Mouse (Mus musculus) hindbrain, embryonic 16.5 days (tissue): Measurements from ENCODE around the gene Pfkfb3. TPM values are rescaled to one million over a fixed set of nuclear protein-coding genes. Genes with fewer than 3 reads are reported as not detected.

Experiments used
- ATAC-seq: fragments of 200-750 bp; cut with Nextera tagmentation; 2 replicates; pipeline ENCODE4 v1.8.0; 2017; ENCODE audit warnings: moderate TSS enrichment, moderate library complexity
- H3K27ac ChIP-seq: fragments of 300-500 bp; sonication (generic); 2 replicates; pipeline ENCODE4 v1.5.1; 2014; ENCODE audit warnings: low read depth, mild to moderate bottlenecking, control low read depth, low read length, moderate library complexity
- H3K27me3 ChIP-seq: fragments of 300-500 bp; sonication (generic); replicated peaks from 2 replicates; pipeline ENCODE4 v1.6.1; 2014; ENCODE audit warnings: low read length; ENCODE audit not compliant: control insufficient read depth, insufficient read depth
- H3K36me3 ChIP-seq: fragments of 300-500 bp; sonication (generic); 2 replicates; pipeline ENCODE4 v1.6.1; 2014; ENCODE audit warnings: mild to moderate bottlenecking, low read length, moderate library complexity, mixed read lengths; ENCODE audit not compliant: control insufficient read depth, insufficient read depth
- H3K4me1 ChIP-seq: fragments of 300-500 bp; sonication (generic); 2 replicates; pipeline ENCODE4 v1.6.1; 2014; ENCODE audit warnings: low read depth, low read length; ENCODE audit not compliant: control insufficient read depth, insufficient read depth
- H3K4me2 ChIP-seq: fragments of 300-500 bp; sonication (generic); 2 replicates; pipeline ENCODE4 v1.6.1; 2014; ENCODE audit warnings: mild to moderate bottlenecking, low read length, control low read depth, moderate library complexity
- H3K4me3 ChIP-seq: fragments of 300-500 bp; sonication (generic); 2 replicates; pipeline ENCODE4 v1.5.1; 2014; ENCODE audit warnings: mild to moderate bottlenecking, low read length, control low read depth, moderate library complexity
- H3K9ac ChIP-seq: fragments of 300-500 bp; sonication (generic); 2 replicates; pipeline ENCODE4 v1.6.1; 2014; ENCODE audit warnings: low read depth, mild to moderate bottlenecking, control low read depth, low read length, moderate library complexity
- H3K9me3 ChIP-seq: fragments of 300-500 bp; sonication (generic); 2 replicates; pipeline ENCODE4 v1.6.1; 2014; ENCODE audit warnings: mild to moderate bottlenecking, low read length, moderate library complexity; ENCODE audit not compliant: control insufficient read depth
- WGBS: fragments of 180-500 bp; shearing (Covaris S2); extraction: QIAGEN DNeasy Blood & Tissue Kit; methylation state at CpG from one replicate; pipeline ENCODE4 v1.1.7; 2014; 5-methylcytosine and 5-hydroxymethylcytosine counted together
- polyA plus RNA-seq: library from polyadenylated mRNA; unstranded; fragments of >200 nt; fragmentation: Nextera tagmentation; extraction: Ambion mirVana; gene quantifications from 2 replicates; pipeline ENCODE4 v1.2.1, GENCODE M21; 2015

The Pfkfb3 gene
- polyA plus RNA-seq, 1 experiment from 2014 or later = 28.5 TPM

DNA sequence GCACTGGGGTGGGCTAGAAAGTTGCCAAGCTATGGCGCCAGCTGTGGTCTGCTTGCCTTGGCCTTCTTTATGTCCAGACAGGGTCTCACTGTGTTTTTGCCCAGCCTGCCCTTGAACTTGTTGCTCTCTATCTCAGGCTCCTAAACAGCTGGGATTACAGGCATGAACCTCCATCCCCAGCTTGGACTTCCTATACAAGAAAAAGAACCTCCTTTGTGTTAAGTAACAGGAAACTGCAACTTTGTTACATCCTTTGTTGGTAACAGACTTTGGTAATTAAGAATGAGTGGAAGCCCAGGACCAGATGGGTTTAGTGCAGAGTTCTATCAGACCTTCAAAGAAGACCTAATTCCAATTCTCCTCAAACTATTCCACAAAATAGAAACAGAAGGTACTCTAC, 19.8 kb upstream of the Pfkfb3 start:
- WGBS = 92% methylated on average over 1 of the region's 1 CpGs

DNA sequence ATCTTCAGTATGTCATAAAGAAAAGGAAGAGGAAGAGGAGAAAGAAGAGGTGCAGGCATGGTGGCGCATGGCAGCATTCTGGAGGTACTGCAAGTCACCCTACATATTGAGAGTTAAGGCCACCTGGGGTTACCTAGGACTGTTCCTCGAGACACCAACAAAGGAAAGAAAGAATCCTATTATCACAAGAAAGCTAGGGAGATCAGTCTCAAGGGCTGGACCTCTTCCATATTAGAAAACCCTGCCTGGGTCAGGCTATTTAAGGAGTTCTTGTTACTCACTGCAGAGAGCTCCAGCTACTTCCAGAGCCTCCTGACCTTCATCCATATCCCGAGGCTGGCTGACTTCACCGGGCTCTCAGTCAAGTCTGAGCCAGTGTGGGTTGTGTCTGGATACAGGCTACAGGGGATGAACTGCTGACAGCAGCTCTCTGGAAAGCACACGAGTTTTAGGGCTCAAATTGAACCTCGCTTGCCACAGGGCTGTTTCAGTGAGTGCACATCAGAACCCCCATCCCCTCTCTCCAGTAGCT, 17.2 kb upstream of the Pfkfb3 start:
- Histone ChIP-seq H3K27ac (no peak overlapping the region), H3K36me3 (no peaks in the 10 kb centered on the region), H3K4me1 (no peaks in the 10 kb centered on the region), H3K4me3 (no peak overlapping the region), H3K27me3 (no peaks in the 10 kb centered on the region), H3K4me2 (no peak overlapping the region), H3K9me3 (no peaks in the 10 kb centered on the region), H3K9ac (no peak overlapping the region)
- no peak for ATAC-seq
- 52% methylated on average over 6 of the region's 6 CpGs for whole genome bisulfite sequencing

More for the DNA sequence above, 19.8 kb upstream of the Pfkfb3 start:
- H3K4me1 ChIP-seq = no peaks in the 10 kb centered on the region
- H3K27ac ChIP-seq = no peak overlapping the region
- no peak overlapping the region for H3K4me3 ChIP-seq
- H3K9ac ChIP-seq = no peak overlapping the region
- no peaks in the 10 kb centered on the region for H3K9me3 ChIP-seq
- no peak for ATAC-seq
- no peaks in the 10 kb centered on the region for H3K36me3 ChIP-seq
- no peak overlapping the region for H3K4me2 ChIP-seq
- no peaks in the 10 kb centered on the region for H3K27me3 ChIP-seq

DNA sequence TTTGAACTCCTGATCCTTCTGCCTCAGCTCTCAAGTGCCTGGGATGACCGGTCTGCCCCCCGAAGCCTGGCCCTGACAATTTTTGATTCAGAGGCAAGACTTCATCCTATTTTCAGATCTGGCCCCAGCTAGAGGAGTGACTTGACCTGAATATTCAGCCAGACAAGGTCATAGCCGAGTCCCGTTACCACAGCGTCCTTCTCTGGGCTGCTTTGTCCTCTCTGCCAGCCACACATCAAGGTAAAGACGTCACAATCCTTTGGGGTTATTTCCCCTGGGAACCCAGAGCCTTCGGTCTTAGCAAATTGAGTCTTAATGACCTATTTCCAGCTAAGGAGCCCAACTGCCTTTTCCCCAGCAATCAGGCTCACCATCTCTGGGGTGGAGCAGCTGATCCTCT, 14.6 kb upstream of the Pfkfb3 start:
- no peak overlapping the region for H3K9ac ChIP-seq
- H3K27me3 ChIP-seq = no peaks in the 10 kb centered on the region
- no peak overlapping the region for H3K4me2 ChIP-seq
- ATAC-seq = no peak
- no peak overlapping the region for H3K27ac ChIP-seq
- no peak overlapping the region for H3K4me3 ChIP-seq
- H3K9me3 ChIP-seq = no peaks in the 10 kb centered on the region
- H3K36me3 ChIP-seq = no peaks in the 10 kb centered on the region
- no peaks in the 10 kb centered on the region for H3K4me1 ChIP-seq
- WGBS = 81% methylated on average over 7 of the region's 7 CpGs

DNA sequence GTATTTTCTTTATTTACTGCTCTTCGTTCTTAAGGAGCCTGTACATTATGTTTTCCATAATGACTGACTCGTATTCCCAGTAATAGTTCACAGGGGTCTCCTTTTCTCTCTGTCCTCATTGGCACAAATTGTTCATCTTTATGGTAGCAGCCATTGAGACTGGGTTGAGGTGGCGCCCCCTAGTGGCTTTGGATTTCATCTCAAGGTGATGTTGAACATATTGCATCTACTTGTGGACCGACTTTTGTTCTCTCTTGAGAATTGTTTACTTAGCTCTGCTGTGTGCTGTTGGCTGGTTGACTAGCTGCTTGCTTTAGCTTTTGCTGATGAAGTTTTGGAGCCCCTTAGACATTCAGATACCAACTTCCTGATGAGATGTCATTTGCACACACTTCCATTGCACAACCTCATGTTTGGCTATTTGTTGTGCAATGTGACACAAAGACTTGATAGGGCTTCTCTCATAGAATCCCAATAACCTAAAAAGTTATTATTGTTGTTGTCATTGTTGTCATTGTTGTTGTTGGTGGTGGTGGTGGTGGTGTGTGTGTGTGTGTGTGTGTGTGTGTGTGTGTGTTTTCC, 14.0 kb upstream of the Pfkfb3 start:
- Histone ChIP-seq H3K9me3 (no peaks in the 10 kb centered on the region), H3K4me1 (no peaks in the 10 kb centered on the region), H3K27ac (no peak overlapping the region), H3K36me3 (no peaks in the 10 kb centered on the region), H3K27me3 (no peaks in the 10 kb centered on the region), H3K4me3 (no peak overlapping the region), H3K9ac (no peak overlapping the region), H3K4me2 (no peak overlapping the region)
- ATAC-seq = no peak
- 53% methylated on average over 4 of the region's 4 CpGs for WGBS

DNA sequence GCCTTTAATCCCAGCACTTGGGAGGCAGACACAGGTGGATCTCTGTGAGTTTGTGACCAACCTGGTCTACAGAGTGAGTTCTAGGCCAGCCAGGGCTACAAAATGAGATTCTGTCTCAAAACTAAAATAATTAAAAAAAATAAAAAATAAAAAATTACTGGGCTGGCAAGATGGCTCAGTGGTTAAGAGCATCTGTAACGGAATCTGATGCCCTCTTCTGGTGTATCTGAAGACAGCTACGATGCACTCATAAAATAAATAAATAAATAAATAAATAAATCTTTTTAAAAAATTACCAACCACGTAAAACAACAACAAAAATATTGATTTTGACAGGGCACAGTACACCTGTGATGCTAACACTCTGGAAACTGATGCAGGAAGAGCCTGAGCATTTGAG, 13.0 kb upstream of the Pfkfb3 start:
- Histone ChIP-seq H3K4me2 (no peak overlapping the region), H3K36me3 (no peaks in the 10 kb centered on the region), H3K27me3 (no peaks in the 10 kb centered on the region), H3K9me3 (no peaks in the 10 kb centered on the region), H3K4me3 (no peak overlapping the region), H3K9ac (no peak overlapping the region), H3K4me1 (no peaks in the 10 kb centered on the region), H3K27ac (no peak overlapping the region)
- no peak for ATAC-seq
- WGBS = 89% methylated on average over 3 of the region's 3 CpGs

DNA sequence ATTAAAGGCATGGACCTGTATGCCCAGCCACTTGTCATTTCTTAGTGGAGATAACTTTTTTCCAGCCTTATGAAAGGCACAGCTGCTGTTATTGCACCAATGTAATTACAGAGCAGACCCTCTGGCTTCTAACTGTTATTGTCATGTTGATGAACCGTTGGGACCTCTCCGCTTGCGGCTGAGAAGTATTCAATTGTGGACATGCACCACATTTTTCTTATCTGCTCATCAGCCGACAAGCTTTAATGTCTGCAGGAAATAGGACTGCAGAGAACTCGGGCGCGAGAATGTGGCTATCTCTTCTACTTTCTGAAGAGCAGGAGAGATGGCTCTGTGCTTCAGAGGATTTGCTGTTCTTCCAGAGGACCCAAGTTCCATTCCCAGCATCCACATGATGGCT, 12.4 kb upstream of the Pfkfb3 start:
- no peak overlapping the region for H3K4me3 ChIP-seq
- no peak overlapping the region for H3K27ac ChIP-seq
- WGBS = 48% methylated on average over 7 of the region's 7 CpGs
- H3K4me2 ChIP-seq = no peak overlapping the region
- H3K36me3 ChIP-seq = no peaks in the 10 kb centered on the region
- no peaks in the 10 kb centered on the region for H3K4me1 ChIP-seq
- H3K9me3 ChIP-seq = no peaks in the 10 kb centered on the region
- H3K9ac ChIP-seq = no peak overlapping the region
- no peaks in the 10 kb centered on the region for H3K27me3 ChIP-seq
- peak; percentile 24; the same call in 1 of the 2 replicates for ATAC-seq

DNA sequence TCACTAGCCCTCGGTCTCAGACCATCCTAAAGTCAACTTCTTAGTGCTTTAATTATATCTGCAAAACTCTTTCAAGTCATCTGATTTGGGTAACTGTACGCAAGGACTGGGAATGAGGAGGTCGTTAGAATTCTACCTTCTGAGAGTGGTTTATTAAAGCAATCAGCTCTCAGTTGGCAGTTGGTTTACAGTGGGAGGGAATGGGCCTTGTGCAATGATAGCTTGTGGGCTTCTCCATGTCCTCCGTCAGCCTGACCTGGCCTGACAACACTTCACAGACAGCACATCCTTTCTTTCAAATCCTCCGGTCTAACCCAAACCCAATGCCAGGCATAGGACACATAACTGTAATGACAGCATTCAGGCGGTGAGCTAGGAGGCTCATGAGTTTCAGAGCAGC, 10.9 kb upstream of the Pfkfb3 start:
- no peaks in the 10 kb centered on the region for H3K27me3 ChIP-seq
- no peak overlapping the region for H3K27ac ChIP-seq
- no peak overlapping the region for H3K4me3 ChIP-seq
- no peaks in the 10 kb centered on the region for H3K9me3 ChIP-seq
- WGBS = 91% methylated on average over 6 of the region's 6 CpGs
- no peak for ATAC-seq
- no peaks in the 10 kb centered on the region for H3K4me1 ChIP-seq
- H3K36me3 ChIP-seq = no peaks in the 10 kb centered on the region
- H3K4me2 ChIP-seq = no peak overlapping the region
- H3K9ac ChIP-seq = no peak overlapping the region

DNA sequence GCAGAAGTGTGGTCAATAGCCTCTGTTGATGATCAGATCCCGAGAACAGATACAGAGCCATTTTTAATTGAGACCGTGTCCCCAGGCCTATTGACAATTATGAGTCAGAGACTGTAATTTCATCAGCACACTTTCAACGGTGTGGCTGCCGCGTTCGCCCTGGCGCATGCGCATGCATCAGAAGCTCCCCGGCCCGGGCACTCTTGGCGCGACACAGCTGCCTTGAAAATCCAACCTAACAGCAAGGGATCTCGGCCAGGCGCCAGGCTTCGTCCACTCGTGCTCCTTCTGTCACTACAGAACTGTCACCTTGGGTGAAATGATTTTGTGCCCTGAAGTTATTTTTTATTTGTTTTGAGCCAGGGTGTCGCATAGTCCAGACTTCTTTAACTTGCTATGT, 9.4 kb upstream of the Pfkfb3 start:
- Histone ChIP-seq H3K4me2 (no peak overlapping the region), H3K9ac (no peak overlapping the region), H3K27ac (no peak overlapping the region), H3K9me3 (no peaks in the 10 kb centered on the region), H3K27me3 (no peaks in the 10 kb centered on the region), H3K4me3 (no peak overlapping the region), H3K4me1 (no peaks in the 10 kb centered on the region), H3K36me3 (no peaks in the 10 kb centered on the region)
- 92% methylated on average over 17 of the region's 17 CpGs for WGBS
- ATAC-seq = no peak

DNA sequence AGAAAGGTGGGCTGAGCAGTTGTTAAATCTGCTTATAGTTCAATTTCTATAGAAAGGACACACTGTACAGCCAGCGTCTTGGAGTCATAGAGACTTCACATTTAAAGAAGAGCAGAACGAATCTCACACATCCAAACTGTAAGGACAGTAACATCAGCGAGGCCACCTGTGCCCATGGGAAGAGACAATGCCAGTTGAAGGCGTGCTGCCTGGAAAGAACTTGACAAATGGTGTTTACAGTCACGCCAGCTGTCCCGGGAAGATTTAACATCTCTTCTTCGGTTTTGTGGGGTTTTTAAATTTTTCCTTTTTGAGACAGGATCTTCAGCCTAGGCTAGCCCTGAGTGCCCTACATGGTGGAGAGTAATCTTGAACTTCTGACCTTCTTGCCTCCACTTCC, 4.8 kb upstream of the Pfkfb3 start:
- Histone ChIP-seq H3K27me3 (peaks cover 5% of the 10 kb centered on the region), H3K4me1 (no peaks in the 10 kb centered on the region; the same call in 1 of the 2 replicates), H3K27ac (no peak overlapping the region), H3K4me3 (no peak overlapping the region), H3K9ac (no peak overlapping the region), H3K9me3 (no peaks in the 10 kb centered on the region), H3K4me2 (no peak overlapping the region), H3K36me3 (no peaks in the 10 kb centered on the region)
- WGBS = 90% methylated on average over 7 of the region's 7 CpGs
- no peak for ATAC-seq

DNA sequence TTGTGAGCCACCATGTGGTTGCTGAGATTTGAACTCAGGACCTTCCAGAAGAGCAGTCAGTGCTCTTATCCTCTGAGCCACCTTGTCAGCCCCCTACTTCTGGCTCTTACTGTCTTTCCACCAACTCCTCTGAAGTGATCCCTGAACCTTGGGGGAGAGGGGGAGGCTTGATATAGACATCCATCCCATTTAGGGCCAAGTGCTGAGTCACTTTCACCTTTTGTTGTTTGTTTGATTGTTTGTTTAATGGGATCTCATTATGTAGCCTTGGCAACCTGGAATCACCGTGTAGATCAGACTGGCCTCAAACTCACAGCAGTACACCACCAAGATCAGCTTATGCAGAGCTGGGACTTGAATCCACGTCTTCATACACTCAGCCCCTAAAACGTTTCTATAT, 3.4 kb upstream of the Pfkfb3 start:
- 56% methylated on average over 3 of the region's 3 CpGs for WGBS
- H3K4me2 ChIP-seq = no peak overlapping the region
- no peak overlapping the region for H3K9ac ChIP-seq
- H3K36me3 ChIP-seq = no peaks in the 10 kb centered on the region
- peaks cover 7% of the 10 kb centered on the region for H3K4me1 ChIP-seq
- H3K27me3 ChIP-seq = peaks cover 5% of the 10 kb centered on the region
- ATAC-seq = no peak
- H3K27ac ChIP-seq = no peak overlapping the region
- no peak overlapping the region for H3K4me3 ChIP-seq
- no peaks in the 10 kb centered on the region for H3K9me3 ChIP-seq
